Mouse (Mus musculus): Measurements from ENCODE around the gene Slc22a2.
"Not testable (repeated sequence)": the region's sequence is repeated elsewhere in the genome, so short reads cannot be mapped to it uniquely, and the experiment has no call there.

Slc22a2 gene

DNA sequence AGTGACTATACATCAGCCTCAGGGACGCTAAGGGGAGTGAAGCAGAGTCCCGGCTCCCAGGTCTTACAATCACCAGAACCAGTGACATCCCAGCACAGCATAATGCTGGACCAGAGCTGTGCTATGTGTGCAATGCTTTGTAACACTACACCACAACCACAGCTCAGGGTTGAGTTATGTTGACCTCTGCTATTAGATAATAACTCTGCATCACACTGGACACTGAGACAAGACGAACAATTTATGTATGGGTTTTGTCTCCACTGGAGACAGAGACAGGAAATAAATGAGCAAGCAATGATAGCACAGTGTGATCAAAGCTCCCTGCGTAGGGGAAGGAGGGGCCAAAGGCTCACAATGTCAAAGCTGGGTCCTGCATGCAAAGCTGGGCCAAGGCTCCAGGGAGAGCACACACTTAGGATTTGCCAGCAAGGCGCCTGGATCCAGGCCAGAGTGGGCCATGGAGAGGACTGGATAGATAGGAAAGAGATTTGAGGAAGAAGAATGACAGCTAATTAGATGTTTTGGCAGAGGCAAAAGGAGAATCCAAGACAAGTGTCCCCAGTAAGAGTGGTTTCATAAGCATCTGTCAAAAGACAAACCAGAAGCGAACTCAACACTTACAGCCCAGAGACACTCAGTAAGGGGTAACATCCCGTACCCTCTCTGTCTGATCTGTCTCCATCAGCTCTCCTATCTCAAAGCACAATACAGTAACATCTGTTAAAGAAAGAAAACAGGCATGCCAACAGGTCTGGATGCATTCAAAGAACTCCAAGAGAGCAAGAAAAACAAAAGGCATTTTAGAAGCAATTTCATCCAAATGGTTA is 48.1 kb downstream of the Slc22a2 start:
- no peak for DNase-seq

DNA sequence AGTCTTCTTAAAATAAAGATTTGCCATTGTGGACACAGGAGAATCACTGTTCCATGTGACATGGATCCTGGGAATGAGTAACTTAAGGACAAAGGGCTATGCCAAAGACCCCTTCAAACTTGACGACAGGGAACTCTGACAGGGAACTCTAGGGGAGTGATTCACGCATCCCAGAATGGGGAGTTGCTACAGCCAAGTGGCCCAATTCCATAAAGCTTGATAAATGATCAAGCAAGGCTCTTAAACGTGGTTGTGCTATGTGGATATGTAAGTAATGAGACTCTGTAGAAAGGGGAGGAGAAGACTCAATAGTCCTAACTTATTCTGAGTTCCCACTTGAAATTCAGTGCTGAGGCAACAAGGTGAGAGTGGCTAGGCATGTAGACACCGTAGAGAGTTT is 50.9 kb downstream of the Slc22a2 start:
- DNase-seq: no peak

DNA sequence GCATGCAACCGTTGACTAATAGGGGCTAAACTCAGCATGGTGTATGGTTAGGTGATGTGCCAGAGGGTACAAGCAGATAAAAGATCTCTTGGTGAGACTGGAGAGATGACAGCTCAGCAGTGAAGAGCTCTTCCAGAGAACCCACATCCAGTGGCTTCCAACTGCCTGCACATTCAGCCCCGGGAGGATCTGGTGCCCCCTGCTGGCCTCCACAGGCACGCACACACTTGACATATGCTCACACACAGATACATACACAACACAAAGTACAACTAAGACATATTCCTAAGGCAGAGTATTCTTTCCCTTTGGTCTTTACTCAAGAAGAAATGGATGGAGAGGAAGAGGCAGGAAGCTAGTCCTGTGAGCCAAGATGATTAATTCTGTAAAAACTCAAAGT is 55.7 kb downstream of the Slc22a2 start:
- no peak for DNase-seq

DNA sequence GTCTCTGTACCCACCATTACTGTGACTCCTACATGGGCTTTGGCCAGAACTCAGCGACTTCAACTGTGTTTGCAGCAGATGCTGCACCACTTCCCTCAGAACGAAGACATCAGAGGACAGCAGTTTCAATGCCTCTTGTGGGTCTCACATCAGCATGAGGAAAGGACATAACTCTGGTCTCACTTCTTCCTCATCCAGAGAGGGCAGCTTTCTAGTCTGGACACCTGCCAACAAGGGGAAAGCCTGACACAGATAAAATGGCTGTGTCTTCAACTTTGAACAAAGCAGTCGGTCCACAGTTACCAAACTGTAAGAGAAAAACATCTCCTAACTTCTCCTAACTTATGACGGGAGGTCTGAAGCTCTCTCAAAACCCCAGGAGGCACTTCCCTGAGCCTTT is 57.2 kb downstream of the Slc22a2 start:
- DNase-seq: no peak

DNA sequence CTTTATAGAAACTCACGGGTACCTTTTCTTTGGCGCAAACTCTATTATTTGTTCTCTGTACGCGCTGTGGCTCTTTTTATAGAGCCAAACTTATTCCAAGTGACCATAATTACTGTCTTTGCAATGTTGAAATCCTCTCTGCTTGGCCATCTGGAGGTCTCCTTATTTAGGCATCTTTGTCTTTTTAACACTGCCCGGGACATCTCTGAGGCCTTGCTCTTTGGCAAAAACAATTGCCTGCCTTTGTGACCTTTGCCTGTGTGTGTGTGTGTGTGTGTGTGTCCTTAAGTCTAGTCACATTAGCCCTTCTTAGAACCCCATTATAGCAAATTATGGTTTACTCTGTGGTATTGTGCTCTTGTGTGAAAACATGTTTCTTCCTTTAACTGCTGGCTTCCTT is 61.5 kb downstream of the Slc22a2 start:
- no peak for DNase-seq

DNA sequence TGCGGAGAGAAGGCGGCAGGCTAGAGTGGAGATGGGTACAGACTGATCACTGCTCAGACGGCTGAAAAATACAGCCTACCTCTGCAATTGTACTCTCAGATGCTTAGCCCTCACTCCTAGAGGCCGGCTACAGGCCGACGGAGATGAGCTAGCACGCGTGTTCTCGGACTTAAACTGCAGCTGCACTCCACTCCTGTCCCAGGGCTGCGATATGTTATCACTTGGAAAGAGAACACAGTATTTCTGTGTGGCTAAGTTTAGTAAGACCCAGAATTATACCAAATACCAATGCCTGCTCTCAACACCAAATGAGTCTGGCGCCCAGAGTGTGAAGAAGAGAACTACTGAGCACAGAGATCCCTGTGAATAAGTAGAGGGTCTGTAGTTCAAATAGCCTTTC is 68.7 kb downstream of the Slc22a2 start:
- no peak for DNase-seq

DNA sequence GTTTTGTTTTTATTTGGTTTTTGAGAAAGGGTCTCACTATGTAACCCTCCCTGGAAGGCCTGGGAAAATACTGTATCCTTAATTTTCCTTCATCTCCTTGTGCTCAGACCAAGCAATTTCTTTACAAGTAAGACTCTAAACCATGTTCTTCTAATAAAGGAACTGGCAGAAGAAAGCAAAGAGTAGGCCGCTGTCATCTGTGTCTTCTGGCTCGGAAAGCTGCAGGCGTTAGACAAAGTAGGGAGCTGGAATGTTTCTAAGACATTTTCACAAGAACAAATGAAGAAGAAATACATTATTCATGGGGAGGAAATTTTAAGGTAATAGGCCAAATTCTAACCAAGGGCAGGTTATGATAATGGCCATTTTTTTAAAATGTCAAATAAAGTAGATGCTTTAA is 70.1 kb downstream of the Slc22a2 start:
- DNase-seq: no peak

DNA sequence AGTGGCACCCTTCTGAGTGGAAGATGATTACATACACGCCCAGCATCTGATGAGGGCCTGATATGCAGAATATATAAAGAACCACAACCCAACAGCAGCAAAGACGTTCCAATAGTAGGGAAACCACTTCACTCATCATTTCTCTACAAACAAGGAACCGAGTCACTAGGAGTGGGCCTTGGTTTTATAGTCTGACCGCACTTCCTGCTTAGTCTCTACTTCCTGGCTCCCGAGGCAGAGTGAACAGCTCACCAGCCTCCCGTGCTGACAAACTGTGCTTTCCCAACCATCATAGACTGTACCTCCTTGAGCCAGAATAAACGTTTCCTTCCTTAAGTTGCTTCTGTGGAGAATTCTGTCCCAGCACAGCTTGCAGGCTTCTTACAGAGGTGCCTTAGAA is 71.9 kb downstream of the Slc22a2 start:
- no peak for DNase-seq

DNA sequence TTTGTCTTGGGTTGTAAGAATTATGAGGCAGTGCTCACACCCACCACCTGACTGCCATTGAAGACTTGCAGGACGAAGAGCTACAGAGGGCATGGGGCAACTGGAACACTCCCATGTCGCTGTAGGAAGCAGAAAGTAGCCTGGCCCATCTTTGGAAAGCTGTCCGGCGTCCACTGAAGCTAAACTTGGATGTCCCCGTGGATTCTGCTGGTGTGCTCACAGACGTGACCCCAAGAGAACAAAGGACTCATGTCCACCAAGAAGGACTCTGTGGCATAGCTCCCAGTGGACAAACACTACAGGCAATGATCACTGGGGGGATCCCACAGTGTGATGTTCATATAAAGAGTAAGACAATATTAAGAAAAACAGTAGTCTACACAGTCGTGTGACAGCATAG is 74.9 kb downstream of the Slc22a2 start:
- DNase-seq: no peak

DNA sequence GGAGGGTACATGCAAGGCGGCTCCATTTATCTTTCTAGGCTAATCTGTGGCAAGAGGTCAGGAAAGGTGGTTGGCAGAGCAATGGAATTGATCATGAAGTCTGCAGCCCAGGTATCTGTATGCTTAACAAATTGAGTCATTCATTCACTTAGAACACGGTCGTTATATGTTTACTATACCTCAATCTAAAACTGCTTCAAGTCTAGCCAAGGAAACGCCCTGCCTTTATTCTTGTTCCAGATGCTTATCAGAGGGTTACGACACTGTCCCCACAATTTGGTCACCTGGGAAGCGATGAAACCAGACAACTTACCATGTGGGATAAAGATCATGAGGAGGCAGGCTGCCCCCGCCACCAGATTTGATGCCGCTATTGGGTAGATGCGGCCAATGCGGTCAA is 75.3 kb downstream of the Slc22a2 start:
- DNase-seq: no peak

DNA sequence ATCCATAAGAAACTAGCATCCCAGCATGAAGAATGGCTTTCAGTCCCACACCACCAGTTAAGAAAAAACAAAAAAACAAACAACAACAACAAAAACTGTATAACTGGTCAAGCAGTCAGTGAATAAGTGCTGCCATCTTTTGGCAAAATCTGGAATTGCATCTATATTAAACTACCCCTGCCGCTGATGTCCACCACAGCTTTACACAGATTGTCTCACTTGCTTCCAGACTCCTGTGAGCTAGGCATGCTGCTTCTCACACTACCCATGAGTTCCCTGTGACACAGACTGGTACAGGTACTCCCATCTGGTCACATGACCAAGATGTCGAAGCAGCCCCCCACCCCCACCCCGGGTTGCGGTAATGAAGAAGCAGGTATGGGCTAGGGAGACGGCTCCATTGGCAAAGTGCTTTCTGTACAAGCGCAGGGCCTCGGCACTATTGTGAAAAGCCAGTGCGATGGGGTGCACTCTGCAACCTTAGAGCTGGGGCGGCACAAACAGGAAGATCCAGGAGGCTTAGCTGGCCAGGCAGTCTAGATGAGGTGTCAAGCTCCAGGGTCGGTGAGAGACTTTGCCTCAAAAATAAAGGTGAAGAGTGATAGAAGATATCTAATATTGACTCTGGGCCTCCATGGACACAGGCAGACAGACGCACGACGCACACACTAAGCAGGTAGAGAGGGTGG is 76.8 kb downstream of the Slc22a2 start:
- no peak for DNase-seq

DNA sequence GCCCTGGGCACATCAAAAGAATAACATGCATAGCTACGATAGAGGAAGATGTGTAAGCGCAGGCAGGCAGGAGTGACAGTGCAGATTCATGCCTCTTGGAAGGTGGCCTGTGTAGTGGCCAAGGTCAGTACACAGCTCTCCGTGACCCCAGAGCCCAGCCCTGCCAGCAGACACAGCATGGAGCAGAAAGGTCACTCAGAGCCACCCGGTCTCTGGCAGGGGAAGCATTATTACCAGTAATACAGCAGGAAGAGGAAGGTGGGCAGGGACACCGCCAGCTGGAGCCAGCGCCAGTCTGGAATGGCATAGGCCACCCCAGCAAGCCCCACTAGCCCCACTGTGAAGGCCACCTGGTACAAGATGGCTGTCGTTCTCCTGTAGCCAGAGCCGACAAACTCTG is 80.2 kb downstream of the Slc22a2 start:
- peak; percentile 37 for DNase-seq

DNA sequence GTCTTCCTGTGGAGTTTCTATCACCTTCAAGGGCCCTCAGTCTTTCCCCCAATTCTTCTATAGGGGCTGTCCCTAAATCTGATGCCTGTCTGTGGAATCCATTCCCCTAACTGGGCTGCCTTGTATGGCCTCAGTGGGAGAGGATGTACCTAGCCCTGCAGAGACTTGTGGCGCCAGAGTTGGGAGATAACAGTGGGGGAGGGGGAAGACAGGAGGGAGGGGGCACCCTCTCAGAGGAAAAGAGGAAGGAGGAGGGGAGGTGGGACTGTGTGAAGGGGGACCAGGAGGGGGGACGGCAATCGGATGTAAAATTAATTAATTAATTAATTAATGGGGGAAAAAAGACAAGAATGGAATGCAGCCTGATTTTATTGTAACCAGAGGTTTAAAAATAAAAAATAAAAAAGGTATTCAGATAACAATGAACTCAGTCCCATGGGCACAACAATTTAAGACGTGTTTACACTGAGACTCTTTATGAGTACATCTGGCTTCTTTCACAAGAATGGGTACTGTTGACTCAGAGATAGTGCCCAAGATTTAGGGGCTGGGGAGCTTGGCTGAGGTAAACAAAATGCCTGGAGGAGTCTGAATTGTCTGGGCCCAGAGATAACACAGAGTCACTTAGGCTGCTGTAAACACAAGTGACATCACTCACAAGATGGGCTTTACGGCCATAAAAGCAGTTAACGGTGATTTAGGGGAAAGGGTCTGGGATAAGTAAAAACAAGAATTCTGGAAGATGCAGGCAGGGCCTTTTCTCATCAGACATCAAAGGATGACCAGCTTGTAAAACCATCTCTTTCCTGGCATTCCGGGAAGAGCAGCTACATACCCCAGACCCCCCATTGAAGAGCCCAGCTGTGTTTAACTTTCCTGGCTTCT is 84.8 kb downstream of the Slc22a2 start:
- DNase-seq: no peak

DNA sequence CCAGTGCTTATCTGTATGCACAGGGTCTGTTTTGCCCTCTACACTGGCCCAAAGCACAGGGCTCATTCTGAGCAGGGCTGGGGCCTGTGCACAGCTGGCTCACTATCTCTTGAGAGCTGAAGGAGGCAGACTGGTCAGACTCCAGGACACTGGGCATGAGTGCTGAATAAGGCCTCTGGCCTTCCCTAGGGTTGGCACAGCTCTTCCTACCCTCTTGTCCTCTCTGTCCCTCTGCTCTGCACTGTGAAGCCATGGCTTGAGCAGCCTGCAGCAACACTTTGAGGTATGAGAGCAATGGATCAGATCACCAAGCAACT is 85.4 kb downstream of the Slc22a2 start:
- peak; percentile 54 for DNase-seq

DNA sequence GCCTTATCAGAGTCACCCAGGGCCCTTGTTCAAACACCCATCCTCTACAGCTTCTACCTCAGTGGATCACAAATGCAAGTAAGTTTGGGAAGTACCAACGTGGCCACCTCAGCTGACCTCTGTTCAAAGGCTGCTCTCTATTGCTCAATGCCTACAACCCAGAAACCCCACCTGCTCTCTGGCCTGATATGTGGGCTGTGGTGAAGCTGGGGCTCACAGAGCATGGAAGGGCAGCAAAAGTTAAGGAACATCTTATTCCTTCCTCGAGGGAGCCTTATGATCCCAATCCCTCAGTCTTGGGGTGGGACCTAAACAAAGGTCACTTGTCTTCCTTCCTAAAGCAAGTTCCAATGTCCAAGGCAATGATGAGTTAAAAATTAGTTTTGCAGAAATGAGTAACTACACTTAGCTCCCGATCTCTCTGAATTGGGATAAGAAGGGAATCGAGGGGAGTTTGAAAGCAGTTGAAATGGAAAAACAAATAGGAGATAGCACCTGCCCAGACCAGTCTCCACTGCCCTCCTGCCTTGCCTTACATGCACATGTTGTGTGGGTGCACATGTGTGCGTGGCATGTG is 87.2 kb downstream of the Slc22a2 start:
- DNase-seq: peak; percentile 74

DNA sequence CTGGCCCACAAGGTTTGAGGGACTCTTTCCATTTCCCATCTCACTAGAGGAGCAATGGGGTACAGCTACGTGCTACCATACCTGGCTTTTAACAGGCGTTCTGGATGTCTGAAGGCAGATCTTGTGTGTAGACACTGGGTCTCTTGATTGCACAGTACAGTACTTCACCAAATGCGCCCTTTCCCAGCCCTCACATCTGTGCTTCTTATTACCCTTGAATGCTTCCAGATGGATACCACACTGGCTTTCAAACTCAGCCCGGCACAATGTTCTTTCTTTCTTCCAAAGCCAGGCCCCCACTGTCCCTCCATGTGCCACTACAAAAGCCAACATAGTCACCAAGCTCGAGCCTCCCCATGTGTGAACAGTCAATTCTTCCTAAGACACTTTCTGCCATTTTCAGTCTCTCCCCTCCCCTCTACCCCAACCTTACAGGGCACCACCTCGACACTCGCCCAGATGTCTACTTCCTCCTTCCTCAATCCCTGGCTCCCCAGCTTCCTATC is 88.4 kb downstream of the Slc22a2 start:
- no peak for DNase-seq

DNA sequence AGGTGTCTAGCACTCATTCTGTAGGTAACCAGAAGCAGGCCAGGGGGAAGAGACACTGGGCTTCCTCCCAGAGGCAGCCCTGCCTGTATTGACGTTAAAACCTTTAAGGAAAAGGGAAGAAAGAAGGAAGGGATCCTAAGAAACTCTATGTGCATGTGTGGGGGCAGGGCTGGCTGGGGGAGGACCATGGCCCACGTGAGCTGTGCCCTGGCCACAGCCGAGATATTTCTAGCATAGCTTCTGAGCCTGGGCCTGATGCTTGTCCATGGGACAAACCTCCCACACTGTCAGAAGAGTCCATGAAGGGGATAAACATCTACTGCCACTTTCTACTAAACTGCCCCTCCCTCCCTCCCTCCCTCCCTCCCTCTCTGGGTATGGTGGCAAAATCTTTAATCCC is 89.9 kb downstream of the Slc22a2 start:
- DNase-seq: peak; percentile 60

DNA sequence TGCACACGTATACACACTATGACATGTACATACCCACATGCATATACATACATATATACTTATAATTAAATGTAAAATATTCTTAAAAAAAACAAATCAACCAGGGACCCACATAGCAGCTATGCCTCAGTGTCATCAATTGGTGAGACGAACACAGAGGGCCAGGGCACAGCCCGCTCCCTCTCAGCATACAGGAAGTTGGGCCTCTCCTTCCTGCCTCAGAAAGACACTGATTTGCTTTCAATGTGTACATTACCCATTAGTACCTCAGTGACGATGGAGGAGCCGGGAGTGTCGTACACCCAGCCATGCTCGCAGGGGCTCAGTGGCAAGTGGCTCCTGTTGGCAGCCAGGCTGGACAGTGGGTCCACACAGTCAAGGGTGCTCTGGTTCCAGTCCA is 91.0 kb downstream of the Slc22a2 start:
- not testable (repeated sequence) for DNase-seq

DNA sequence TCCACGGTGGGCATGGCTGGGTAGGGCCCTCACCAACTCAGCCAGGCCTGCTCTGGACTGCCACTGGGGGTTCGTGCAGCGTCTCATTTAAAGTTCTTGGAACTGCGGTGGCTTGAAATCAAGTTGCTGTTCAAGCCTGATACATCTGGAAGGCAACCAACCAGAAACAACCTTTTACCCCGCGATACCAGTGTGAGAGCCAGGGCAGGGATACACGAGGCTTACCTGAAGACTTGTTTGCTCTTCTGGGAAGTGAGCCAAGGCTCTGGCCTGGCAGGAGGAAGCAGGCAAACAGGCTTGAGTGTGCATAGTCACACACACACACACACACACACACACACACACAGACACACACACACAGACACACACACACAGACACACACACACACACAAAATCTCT is 91.7 kb downstream of the Slc22a2 start, which contains the start of gene Slc22a1:
Slc22a1 (minus strand) TSS at position 184 of the 400 bp plus-strand sequence.
- peak; percentile 89 for DNase-seq

DNA sequence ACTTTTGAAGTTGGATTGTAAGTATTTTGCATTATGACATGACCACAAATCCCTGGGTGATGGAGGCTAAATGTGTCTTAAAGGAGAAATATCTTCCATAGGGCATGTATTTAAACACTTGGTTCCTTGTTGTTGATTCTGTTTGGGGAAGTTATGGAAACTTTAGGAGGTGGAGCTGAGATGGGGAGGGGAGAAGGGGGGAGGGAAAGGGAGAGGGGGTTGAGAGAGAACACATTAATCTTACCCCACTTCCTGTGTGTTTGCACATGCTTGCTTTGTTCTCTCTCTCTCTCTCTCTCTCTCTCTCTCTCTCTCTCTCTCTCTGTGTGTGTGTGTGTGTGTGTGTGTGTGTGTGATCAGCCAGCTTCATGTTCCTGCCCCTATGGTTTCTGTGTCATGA is 93.2 kb downstream of the Slc22a2 start:
- no peak for DNase-seq

Data from kidney, adult 11 months (tissue).